Mouse (Mus musculus): ENCODE data around the gene Cox8a.

GRCm38 (mm10) chr19:7205326-7205725, 12.1 kb downstream of the Cox8a start:
- TF ChIP-seq CTCF (IDR thresholded peaks at IDR 0.05; ENCODE audit: insufficient read depth, low read depth, low read length) (no peak), POLR2A (IDR thresholded peaks at IDR 0.05; ENCODE audit: insufficient read depth, low read depth, low read length) (no peak)

Measured in olfactory bulb, adult 2 months (tissue).